Mouse (Mus musculus): ENCODE measurements around the gene Ercc2. TPM values are rescaled to one million over a fixed set of nuclear protein-coding genes. Genes with fewer than 3 reads are reported as not detected.

Ercc2 gene
- polyA plus RNA-seq, 1 experiment from 2014 or later = 20.9 TPM

DNA sequence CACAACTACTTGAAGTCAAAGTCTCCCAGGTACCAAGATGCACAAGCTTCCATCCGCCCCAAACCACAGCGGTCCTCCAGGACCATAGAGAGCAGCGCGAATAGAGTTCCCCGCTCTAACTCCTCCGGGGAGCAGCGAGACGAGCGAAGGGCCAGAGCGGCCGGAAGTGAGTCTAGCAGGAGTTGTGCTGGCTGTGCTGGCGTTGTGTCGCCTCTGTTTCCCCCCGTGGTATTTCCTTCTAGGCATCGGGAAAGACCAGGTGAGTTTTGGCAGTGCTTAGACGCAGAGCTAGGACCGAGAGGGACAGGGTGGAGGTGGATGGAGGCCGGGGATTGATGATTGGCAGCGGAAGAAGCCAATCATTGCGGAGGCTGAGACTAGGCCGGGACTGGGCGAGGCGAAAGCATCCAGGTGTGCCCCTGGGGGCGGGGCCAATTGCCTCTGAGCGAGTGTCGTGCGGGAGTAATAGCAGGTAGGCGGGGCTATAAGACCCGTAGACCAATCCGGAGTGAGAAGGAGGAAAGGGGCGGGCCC is 36.8 kb upstream of the Ercc2 start:
- peak; percentile 95 for ATAC-seq (ENCODE audit: low FRiP score)
- 0% methylated on average over 31 of the region's 31 CpGs for WGBS

DNA sequence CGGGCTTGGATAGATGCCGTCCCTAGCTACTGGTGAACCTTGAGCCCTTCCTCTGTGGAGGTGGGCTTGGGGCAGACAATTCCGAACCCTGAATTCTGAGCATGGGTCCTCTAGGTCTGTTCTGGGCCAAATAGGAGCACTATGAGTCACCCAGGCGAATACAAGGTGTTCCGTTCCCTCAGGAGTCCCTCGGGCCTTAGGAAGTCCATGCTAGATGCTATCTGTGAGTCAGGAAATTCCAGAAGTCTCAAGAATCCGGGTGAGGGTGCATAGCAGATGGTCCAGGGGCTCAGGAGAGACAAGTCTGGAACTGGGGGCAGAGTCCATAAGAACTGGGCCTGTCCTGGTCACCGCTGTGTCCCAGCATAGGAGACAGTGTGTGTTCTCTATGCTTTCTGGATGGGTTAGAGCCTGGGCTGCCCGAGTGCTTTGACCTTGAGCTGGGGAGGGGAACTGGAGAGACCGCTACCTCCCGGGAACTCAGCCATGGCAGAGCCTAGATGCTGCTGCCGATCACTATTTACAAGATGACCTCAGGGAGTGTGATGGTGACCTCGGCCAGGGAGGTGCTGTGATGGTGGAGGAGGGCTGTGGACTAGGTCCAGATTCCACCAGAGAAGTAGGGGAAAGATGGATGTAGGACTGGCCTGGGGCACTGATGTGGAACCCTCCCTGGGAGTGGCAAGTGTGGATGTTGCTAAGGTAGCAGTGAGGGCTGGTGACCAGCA is 32.5 kb upstream of the Ercc2 start:
- peaks cover 19% of the 10 kb centered on the region for H3K4me1 ChIP-seq (replicated peaks)
- H3K36me3 ChIP-seq = peaks cover 63% of the 10 kb centered on the region
- WGBS = 90% methylated on average over 13 of the region's 13 CpGs

More for the DNA sequence above, 36.8 kb upstream of the Ercc2 start:
- Histone ChIP-seq H3K9ac (peak overlapping the region; percentile 75), H3K4me1 (replicated peaks) (peaks cover 42% of the 10 kb centered on the region), H3K4me3 (peak overlapping the region; percentile 67), H3K36me3 (peaks cover 24% of the 10 kb centered on the region), H3K9me3 (no peaks in the 10 kb centered on the region), H3K4me2 (peak overlapping the region; percentile 81), H3K27ac (peak overlapping the region; percentile 91), H3K27me3 (peaks cover 19% of the 10 kb centered on the region)

DNA sequence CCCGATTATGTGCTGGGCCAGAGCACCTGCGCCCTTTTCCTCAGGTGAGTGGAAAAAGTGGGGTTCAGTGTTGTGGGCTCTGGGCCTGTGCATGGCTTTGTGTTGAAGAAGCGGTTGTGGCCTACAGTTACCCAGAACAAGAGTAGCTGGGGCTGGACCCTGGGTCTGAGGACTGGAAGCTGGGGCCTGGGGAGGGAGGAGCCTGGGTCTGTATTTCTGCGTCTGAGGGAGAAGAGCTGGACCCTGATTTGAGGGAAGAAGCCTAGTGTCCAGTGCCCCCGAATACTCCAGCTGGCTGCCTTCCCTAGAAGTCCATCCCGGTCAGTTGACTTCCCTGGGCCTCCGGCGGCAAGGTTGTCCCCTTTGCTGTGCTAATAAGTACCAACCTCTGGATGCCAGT is 31.6 kb upstream of the Ercc2 start:
- peaks cover 71% of the 10 kb centered on the region for H3K36me3 ChIP-seq
- no peak overlapping the region for H3K4me2 ChIP-seq
- no peak overlapping the region for H3K27ac ChIP-seq
- H3K27me3 ChIP-seq = no peaks in the 10 kb centered on the region
- H3K4me3 ChIP-seq = no peak overlapping the region
- peaks cover 15% of the 10 kb centered on the region for H3K4me1 ChIP-seq (replicated peaks)
- 96% methylated on average over 8 of the region's 8 CpGs for WGBS
- no peak overlapping the region for H3K9ac ChIP-seq
- no peak for ATAC-seq (ENCODE audit: low FRiP score)
- no peaks in the 10 kb centered on the region for H3K9me3 ChIP-seq

More for the DNA sequence above, 32.5 kb upstream of the Ercc2 start:
- no peak overlapping the region for H3K4me2 ChIP-seq
- no peak overlapping the region for H3K4me3 ChIP-seq
- H3K27me3 ChIP-seq = no peaks in the 10 kb centered on the region
- H3K27ac ChIP-seq = no peak overlapping the region
- no peak for ATAC-seq (ENCODE audit: low FRiP score)
- H3K9me3 ChIP-seq = no peaks in the 10 kb centered on the region
- no peak overlapping the region for H3K9ac ChIP-seq

DNA sequence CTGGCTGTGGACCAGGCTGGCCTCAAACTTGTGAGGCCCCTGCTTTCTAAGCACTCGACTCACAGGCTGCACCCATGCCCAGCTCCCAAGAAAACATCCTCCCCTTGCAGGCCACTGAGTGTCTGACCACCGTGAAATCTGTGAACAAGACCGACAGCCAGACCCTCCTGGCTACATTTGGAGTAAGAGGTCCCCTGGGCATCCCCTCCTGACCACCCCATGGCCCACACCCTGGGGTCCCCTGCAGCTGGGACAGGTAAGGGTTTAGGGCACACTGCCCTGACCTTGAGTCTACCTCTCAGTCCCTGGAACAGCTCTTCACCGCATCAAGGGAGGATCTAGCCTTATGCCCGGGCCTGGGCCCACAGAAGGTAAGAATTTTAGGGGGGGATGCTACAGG is 26.8 kb upstream of the Ercc2 start:
- H3K36me3 ChIP-seq = peaks cover 69% of the 10 kb centered on the region
- H3K4me1 ChIP-seq (replicated peaks) = peaks cover 16% of the 10 kb centered on the region
- H3K4me3 ChIP-seq = no peak overlapping the region
- no peak for ATAC-seq (ENCODE audit: low FRiP score)
- 96% methylated on average over 5 of the region's 5 CpGs for WGBS
- H3K27ac ChIP-seq = no peak overlapping the region
- H3K27me3 ChIP-seq = no peaks in the 10 kb centered on the region
- H3K4me2 ChIP-seq = no peak overlapping the region
- H3K9ac ChIP-seq = 0 out of 2 replicates have a peak overlapping the region, but pooled peaks have one; percentile 35
- no peaks in the 10 kb centered on the region for H3K9me3 ChIP-seq

DNA sequence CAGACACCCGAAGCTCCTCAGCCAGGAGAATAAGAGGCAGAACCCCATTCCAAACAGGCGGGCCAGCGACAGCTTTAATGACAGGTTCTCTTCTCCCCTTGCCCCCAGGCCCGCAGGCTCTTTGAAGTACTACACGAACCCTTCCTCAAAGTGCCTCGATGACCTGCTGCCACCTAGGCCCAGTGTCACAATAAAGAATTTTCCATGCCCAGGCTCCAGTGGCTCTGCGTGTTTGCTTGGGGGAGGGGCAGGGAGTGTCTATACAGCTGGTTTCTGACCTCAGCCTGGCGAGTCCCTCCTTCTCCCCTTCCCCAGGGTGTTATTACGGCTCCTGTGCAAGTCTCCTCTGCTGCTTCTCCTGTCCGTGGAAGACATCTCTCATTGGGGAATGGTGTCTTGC is 25.5 kb upstream of the Ercc2 start:
- Histone ChIP-seq H3K4me1 (replicated peaks) (peaks cover 26% of the 10 kb centered on the region), H3K27ac (no peak overlapping the region), H3K4me3 (no peak overlapping the region), H3K27me3 (no peaks in the 10 kb centered on the region), H3K9ac (no peak overlapping the region), H3K36me3 (peaks cover 59% of the 10 kb centered on the region), H3K9me3 (no peaks in the 10 kb centered on the region), H3K4me2 (no peak overlapping the region)
- no peak for ATAC-seq (ENCODE audit: low FRiP score)
- 66% methylated on average over 10 of the region's 10 CpGs for WGBS

DNA sequence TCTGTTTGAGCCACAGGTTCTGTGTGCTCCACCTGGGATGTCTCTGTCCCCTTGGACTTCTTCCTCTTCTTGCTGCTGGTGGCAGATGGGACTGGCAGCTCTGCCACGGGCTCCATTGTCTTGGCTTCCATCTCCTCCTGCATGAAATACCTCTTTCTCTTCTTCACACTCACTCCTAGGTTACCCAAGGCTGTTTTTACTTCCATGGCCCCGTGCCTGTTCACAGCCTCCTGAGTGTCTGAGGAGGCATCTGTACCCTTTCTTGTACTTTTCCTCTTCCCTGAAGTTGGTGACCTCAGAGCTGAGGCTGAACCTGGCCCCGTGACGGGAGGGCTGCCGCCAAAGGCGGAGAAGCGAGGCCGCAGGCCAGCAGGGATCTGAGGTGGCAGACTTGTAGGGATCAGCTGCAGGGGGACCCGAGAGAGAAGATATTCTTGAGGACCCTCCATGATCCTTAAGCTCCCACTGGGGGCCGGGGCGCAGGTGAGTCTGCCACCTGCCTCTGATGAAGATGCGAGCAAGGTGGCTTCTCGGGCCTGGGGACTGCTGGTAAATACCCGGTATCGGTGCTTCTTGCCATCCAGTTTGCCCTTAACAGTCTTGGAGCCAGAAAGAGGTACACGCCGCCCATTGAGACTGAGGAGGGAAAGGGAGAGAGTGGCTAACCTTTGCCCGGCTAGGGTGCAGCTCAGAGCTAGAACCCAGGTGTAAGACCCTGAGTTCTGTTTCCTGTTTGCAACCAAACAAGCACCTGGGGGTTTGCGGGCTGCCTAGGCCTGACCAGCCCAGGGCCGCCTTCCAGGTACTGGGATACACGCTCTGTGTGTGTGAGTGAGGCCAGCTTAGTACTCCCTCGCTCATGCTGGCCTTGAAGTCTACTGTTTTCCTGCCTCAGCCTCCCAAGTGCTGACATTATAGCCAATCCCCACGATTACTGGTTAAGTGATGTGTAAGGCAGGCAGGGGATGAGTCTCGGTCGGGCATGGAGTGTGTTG is 24.1 kb upstream of the Ercc2 start:
- Histone ChIP-seq H3K9ac (peak overlapping the region; percentile 77), H3K9me3 (no peaks in the 10 kb centered on the region), H3K27me3 (peaks cover 13% of the 10 kb centered on the region), H3K4me1 (replicated peaks) (peaks cover 39% of the 10 kb centered on the region), H3K4me3 (peak overlapping the region; percentile 56; the same call in 1 of the 2 replicates), H3K27ac (no peak overlapping the region), H3K36me3 (peaks cover 45% of the 10 kb centered on the region), H3K4me2 (peak overlapping the region; percentile 97)
- WGBS = 91% methylated on average over 25 of the region's 25 CpGs
- ATAC-seq (ENCODE audit: low FRiP score) = no peak

DNA sequence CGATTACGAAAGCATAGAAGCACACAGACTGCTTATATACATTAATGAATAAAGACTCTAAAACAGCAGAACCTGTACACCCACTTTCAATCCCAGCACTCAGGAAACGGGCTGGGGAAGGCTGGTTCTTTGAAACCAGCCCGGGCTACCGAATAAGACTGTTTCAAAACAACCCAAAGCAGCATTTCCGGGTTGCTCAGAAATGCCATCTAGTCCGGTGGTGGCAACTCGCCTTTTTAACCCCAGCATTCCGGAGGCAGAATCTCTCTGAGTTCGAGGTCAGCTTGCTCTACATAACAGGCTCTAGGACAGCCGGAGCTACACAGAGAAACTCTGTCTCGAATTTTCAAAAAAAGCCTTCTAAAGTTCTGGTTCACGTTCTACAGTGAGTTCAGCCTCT is 23.2 kb upstream of the Ercc2 start:
- Histone ChIP-seq H3K4me2 (peak overlapping the region; percentile 97), H3K36me3 (peaks cover 36% of the 10 kb centered on the region), H3K27me3 (peaks cover 20% of the 10 kb centered on the region), H3K4me1 (replicated peaks) (peaks cover 40% of the 10 kb centered on the region), H3K9ac (peak overlapping the region; percentile 77), H3K4me3 (peak overlapping the region; percentile 56), H3K27ac (no peak overlapping the region), H3K9me3 (no peaks in the 10 kb centered on the region)
- 22% methylated on average over 13 of the region's 13 CpGs for WGBS
- ATAC-seq (ENCODE audit: low FRiP score) = no peak

DNA sequence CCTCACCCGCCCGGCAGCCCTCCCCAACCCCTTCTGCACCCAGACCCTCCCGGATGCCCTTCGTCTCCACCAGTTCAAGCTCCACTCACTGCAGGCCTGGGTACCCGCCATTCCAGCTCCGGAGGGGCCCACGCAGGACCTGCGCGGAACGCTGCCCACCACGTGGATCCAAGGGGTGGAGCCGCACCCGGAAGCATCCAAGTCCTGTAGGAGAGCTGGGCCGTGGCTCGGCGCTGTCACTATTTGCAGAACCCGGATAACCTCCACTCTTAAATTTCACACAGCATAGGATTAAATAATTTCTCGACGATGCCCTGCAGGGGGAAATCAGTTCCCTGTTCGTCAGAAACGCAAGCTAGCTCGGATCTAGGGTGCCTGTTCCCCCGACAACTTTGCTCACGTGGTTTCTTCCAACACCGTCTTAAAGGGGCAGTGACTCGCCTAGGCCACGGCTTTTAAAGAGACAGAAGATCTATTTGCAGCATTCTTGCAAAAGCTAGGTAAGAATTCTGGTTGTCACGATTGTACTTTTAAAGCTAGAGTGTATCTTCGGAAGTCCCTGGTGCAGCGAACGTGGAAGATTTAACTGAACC is 22.4 kb upstream of the Ercc2 start, which contains the start of the genes Cd3eap and Ppp1r13l:
Gene Cd3eap, minus strand, starts transcription at position 185 of the 593 bp plus-strand sequence.
Gene Ppp1r13l, plus strand, starts transcription at position 451 of the 593 bp plus-strand sequence.
- H3K4me3 ChIP-seq = peak within 1 kb of the TSS; percentile 56
- peak within 1 kb of the TSS; percentile 77 for H3K9ac ChIP-seq
- H3K27me3 ChIP-seq = peaks cover 20% of the 10 kb centered on the region
- peak within 1 kb of the TSS; percentile 97 for H3K4me2 ChIP-seq
- H3K27ac ChIP-seq = peak within 1 kb of the TSS; percentile 44
- no peaks in the 10 kb centered on the region for H3K9me3 ChIP-seq
- H3K36me3 ChIP-seq = peaks cover 30% of the 10 kb centered on the region
- peaks cover 42% of the 10 kb centered on the region for H3K4me1 ChIP-seq (replicated peaks)
- ATAC-seq (ENCODE audit: low FRiP score) = peak; percentile 83
- WGBS = 0% methylated on average over 29 of the region's 31 CpGs

DNA sequence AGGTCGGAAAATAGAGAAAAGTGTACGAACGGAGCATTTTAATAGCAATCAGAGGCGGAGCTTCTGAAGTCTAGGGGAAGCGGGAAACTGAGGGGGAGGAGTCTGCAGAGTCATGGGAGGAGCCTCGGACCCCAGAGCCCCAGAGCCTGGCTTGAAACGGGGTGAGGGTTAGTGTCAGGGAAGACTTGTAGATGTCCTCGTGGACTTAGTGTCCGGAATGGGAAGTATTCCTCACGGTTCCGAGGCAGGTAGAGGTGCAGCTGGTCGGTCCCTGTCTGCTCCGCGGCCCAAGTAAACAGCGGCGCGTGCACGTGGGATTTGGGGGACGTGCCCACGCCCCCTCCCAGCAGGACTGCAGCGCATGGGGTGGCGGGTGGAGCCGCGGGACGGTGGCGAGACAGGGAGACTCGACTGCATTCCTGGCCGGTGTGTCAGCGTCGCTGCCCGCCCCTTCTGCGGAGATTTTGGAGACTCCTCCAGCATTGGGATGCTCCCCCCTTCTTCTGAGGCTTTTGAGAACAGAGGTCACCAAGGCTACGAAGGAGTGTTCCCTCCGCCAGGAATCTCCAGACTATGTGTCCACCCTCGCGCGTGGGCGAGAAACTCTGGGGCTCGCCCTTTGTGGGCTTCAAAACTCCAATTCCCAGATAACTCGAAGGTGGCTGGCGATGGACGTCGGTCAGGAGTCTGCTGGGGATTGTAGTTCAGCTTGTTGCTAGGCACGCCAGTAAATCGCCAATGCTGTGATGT is 21.7 kb upstream of the Ercc2 start:
- ATAC-seq (ENCODE audit: low FRiP score) = peak; percentile 67
- Histone ChIP-seq H3K27ac (peak overlapping the region; percentile 44), H3K4me3 (peak overlapping the region; percentile 56), H3K4me2 (peak overlapping the region; percentile 97), H3K4me1 (replicated peaks) (peaks cover 42% of the 10 kb centered on the region), H3K9me3 (no peaks in the 10 kb centered on the region), H3K36me3 (peaks cover 24% of the 10 kb centered on the region), H3K27me3 (peaks cover 20% of the 10 kb centered on the region), H3K9ac (peak overlapping the region; percentile 77)
- WGBS = under 1% methylated on average over 40 of the region's 45 CpGs

DNA sequence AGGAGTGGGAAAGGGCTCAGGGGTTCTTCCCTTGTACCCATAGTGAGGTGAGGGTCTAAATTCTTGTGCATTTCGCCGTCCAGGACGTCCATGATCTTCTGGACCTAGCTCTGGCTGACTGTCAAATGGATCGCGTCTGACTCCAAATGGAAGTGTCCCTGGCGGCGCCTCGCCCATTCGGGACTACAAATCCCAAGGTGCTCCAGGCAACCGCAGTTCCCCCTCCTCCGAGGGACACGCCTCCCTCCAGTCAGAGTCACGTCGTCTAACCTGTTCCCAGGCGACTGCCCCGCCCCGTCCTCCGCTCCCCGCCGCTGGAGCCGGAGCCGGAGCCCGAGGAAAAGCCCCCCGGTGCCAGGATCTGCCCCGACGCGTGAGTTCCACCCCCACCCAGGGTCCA is 20.9 kb upstream of the Ercc2 start:
- Histone ChIP-seq H3K36me3 (peaks cover 19% of the 10 kb centered on the region), H3K9me3 (no peaks in the 10 kb centered on the region), H3K27ac (0 out of 2 replicates have a peak overlapping the region, but pooled peaks have one; percentile 36), H3K4me1 (replicated peaks) (peaks cover 42% of the 10 kb centered on the region), H3K4me2 (peak overlapping the region; percentile 97), H3K4me3 (peak overlapping the region; percentile 56), H3K27me3 (peaks cover 20% of the 10 kb centered on the region), H3K9ac (peak overlapping the region; percentile 60)
- 0% methylated on average over 27 of the region's 27 CpGs for WGBS
- ATAC-seq (ENCODE audit: low FRiP score) = peak; percentile 54

DNA sequence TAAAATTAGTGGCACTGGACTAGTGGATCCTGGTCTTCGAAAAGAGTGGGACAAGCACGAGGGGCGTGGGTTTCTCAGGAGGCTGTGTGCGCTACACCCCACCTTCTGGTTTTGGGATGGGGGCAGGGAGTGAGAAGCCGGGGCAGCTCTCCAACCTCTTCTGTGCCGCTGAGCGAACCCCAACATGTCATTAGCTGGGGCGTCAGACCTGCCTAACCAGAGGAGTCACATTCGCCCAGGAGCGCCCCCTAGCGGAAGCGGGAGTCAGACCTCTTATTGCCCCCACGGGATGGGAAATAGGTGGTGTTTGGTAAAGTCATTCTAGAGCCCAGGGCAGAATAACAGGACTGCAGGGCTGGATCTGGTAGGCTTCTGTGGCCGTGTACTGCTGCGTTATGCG is 20.1 kb upstream of the Ercc2 start:
- H3K9me3 ChIP-seq = no peaks in the 10 kb centered on the region
- ATAC-seq (ENCODE audit: low FRiP score) = no peak
- H3K27me3 ChIP-seq = peaks cover 20% of the 10 kb centered on the region
- peak overlapping the region; percentile 60; the same call in 1 of the 2 replicates for H3K9ac ChIP-seq
- H3K4me2 ChIP-seq = peak overlapping the region; percentile 97
- peaks cover 11% of the 10 kb centered on the region for H3K36me3 ChIP-seq
- H3K27ac ChIP-seq = no peak overlapping the region
- H3K4me1 ChIP-seq (replicated peaks) = peaks cover 42% of the 10 kb centered on the region
- peak overlapping the region; percentile 56 for H3K4me3 ChIP-seq
- whole genome bisulfite sequencing = 11% methylated on average over 16 of the region's 16 CpGs
